Mouse (Mus musculus) liver, postnatal 0 days (tissue): ENCODE measurements around the gene Mfsd12. TPM values are rescaled to one million over a fixed set of nuclear protein-coding genes. Genes with fewer than 3 reads are reported as not detected.

Source experiments
- ATAC-seq: fragments of 200-750 bp; cut with Nextera tagmentation; 2 replicates; pipeline ENCODE4 v1.8.0; 2017; ENCODE audit warnings: mild to moderate bottlenecking, moderate library complexity
- DNase-seq: peaks from one replicate; pipeline ENCODE4 v3.0.0-alpha.2; 2016
- H3K27ac ChIP-seq: fragments of 300-500 bp; sonication (generic); 2 replicates; pipeline ENCODE4 v1.5.1; 2014; ENCODE audit warnings: antibody characterized with exemption, moderate library complexity, mild to moderate bottlenecking, low read depth
- H3K27me3 ChIP-seq: fragments of 300-500 bp; sonication (generic); 2 replicates; pipeline ENCODE4 v1.6.1; 2014; ENCODE audit warnings: low read length, control low read depth, mixed read lengths; ENCODE audit not compliant: insufficient read depth
- H3K36me3 ChIP-seq: fragments of 300-500 bp; sonication (generic); replicated peaks from 2 replicates; pipeline ENCODE4 v1.6.1; 2014; ENCODE audit warnings: mild to moderate bottlenecking, control low read depth, low read length, moderate library complexity, mixed read lengths; ENCODE audit not compliant: insufficient read depth
- H3K4me1 ChIP-seq: fragments of 300-500 bp; sonication (generic); 2 replicates; pipeline ENCODE4 v1.6.1; 2014; ENCODE audit warnings: antibody characterized with exemption, mild to moderate bottlenecking, control low read depth; ENCODE audit not compliant: insufficient read depth
- H3K4me2 ChIP-seq: fragments of 300-500 bp; sonication (generic); 2 replicates; pipeline ENCODE4 v1.6.1; 2014; ENCODE audit warnings: low read depth, mild to moderate bottlenecking, low read length, moderate library complexity, mixed read lengths
- H3K4me3 ChIP-seq: fragments of 300-500 bp; sonication (generic); 2 replicates; pipeline ENCODE4 v1.5.1; 2014; ENCODE audit warnings: low read depth, low read length
- H3K9ac ChIP-seq: fragments of 300-500 bp; sonication (generic); replicated peaks from 2 replicates; pipeline ENCODE4 v1.6.1; 2014; ENCODE audit warnings: mild to moderate bottlenecking, moderate library complexity
- H3K9me3 ChIP-seq: fragments of 300-500 bp; sonication (generic); 2 replicates; pipeline ENCODE4 v1.6.1; 2016; ENCODE audit warnings: mild to moderate bottlenecking, control low read depth, low read length, mixed read lengths
- CTCF ChIP-seq: sonication (generic); IDR thresholded peaks from 2 replicates; pipeline ENCODE4 v1.5.1; 2016; ENCODE audit warnings: antibody characterized with exemption, low read depth
- EP300 ChIP-seq: IDR thresholded peaks from 2 replicates; pipeline ENCODE4 v1.6.1; 2016; ENCODE audit warnings: antibody characterized with exemption, low read depth, mild to moderate bottlenecking
- WGBS: fragments of 180-500 bp; shearing (Covaris S2); extraction: QIAGEN DNeasy Blood & Tissue Kit; methylation state at CpG from one replicate; pipeline ENCODE4 v1.1.7; 2014; ENCODE audit not compliant: insufficient replicate concordance; 5-methylcytosine and 5-hydroxymethylcytosine counted together
- polyA plus RNA-seq: library from polyadenylated mRNA; unstranded; fragments of >200 nt; fragmentation: Nextera tagmentation; extraction: Ambion mirVana; gene quantifications from 2 replicates; pipeline ENCODE4 v1.2.1, GENCODE M21; 2015

The Mfsd12 gene
- polyA plus RNA-seq, 1 experiment from 2014 or later, result 7.9 TPM

- ATAC-seq (peak; percentile 37), DNase-seq (no peak)
- Histone ChIP-seq H3K4me3 (no peak overlapping the region), H3K4me2 (no peak overlapping the region), H3K27ac (peak overlapping the region; percentile 56), H3K9ac (no peak overlapping the region), H3K4me1 (peaks cover 12% of the 10 kb centered on the region; the same call in 1 of the 2 replicates), H3K9me3 (no peaks in the 10 kb centered on the region), H3K36me3 (peaks cover 44% of the 10 kb centered on the region), H3K27me3 (no peaks in the 10 kb centered on the region)
- WGBS, result 35% methylated on average over 6 of the region's 6 CpGs
- TF ChIP-seq CTCF, result no peak
- TF ChIP-seq EP300, result peak; percentile 52; the same call in 1 of the 2 replicates
Observed at GRCm38 (mm10) chr10:81326858-81327257, 30.4 kb upstream of the Mfsd12 start.

GRCm38 (mm10) chr10:81327959-81328358 lies 29.3 kb upstream of the Mfsd12 start:
- H3K4me1 ChIP-seq, result peaks cover 8% of the 10 kb centered on the region; the same call in 1 of the 2 replicates
- H3K9me3 ChIP-seq, result no peaks in the 10 kb centered on the region
- H3K9ac ChIP-seq, result no peak overlapping the region
- H3K4me3 ChIP-seq, result no peak overlapping the region
- H3K4me2 ChIP-seq, result no peak overlapping the region
- peak overlapping the region; percentile 55; the same call in 1 of the 2 replicates for H3K27ac ChIP-seq
- DNase-seq (no peak), ATAC-seq (peak; percentile 19)
- 0 out of 2 replicates have a peak, but pooled peaks cover 3% of the 10 kb centered on the region for H3K27me3 ChIP-seq
- H3K36me3 ChIP-seq, result peaks cover 39% of the 10 kb centered on the region
- no peak for TF ChIP-seq EP300
- TF ChIP-seq CTCF, result no peak
- 14% methylated on average over 2 of the region's 2 CpGs for WGBS

GRCm38 (mm10) chr10:81328386-81328785 lies 28.9 kb upstream of the Mfsd12 start, which contains the start of gene Tbxa2r:
Gene Tbxa2r, plus strand, starts transcription at chr10:81328731.
- WGBS, result 17% methylated on average over 10 of the region's 10 CpGs
- Histone ChIP-seq H3K9me3 (no peaks in the 10 kb centered on the region), H3K36me3 (peaks cover 35% of the 10 kb centered on the region), H3K4me3 (0 out of 2 replicates have a peak within 1 kb of the TSS, but pooled peaks have one; percentile 4), H3K27me3 (0 out of 2 replicates have a peak, but pooled peaks cover 3% of the 10 kb centered on the region), H3K4me2 (peak within 1 kb of the TSS; percentile 36; the same call in 1 of the 2 replicates), H3K9ac (0 out of 2 replicates have a peak within 1 kb of the TSS, but pooled peaks have one; percentile 2), H3K27ac (peak within 1 kb of the TSS; percentile 69), H3K4me1 (peaks cover 8% of the 10 kb centered on the region; the same call in 1 of the 2 replicates)
- ATAC-seq (peak; percentile 35), DNase-seq (no peak)
- TF ChIP-seq CTCF (peak; percentile 23), EP300 (no peak)

DNA sequence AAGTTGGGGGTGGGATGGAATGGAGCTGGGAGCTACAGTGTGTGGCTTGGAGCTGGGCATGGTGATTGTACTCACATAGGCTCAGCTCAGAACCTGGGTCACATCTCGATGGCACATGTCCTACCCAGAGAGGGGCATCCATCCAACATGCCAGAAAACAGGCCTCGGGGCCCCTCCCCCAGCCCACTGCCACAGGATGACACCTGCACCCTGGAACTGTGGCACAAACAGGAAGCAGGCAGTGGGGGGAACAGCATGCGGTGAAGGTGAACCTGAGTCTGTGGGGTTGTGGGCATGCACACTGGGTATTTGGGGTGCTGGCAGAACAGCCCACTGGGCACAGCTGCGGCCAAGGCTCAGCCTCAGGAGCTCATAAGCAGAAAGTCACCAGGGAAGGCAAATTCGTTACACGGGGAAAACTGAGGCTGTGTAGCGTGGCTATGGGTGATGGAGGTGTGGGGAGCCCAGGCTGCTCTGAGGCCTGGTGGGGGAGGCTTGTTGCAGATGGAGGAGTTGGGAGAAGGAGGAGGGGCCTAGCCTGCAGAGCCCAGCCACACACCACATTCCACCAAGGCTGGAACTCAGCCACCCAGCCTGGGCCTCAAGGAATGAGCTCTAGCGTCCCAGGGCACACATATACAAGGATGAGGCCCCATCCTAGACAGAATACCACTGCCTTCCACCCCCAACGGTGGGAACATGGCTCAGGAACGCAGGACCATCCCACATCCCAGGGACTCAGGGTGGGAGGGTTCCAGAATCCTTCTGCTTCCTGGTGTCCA lies 27.9 kb upstream of the Mfsd12 start:
- H3K36me3 ChIP-seq, result peaks cover 25% of the 10 kb centered on the region
- no peak for ATAC-seq
- peaks cover 8% of the 10 kb centered on the region; the same call in 1 of the 2 replicates for H3K4me1 ChIP-seq
- H3K9me3 ChIP-seq, result no peaks in the 10 kb centered on the region
- WGBS, result 53% methylated on average over 10 of the region's 10 CpGs
- H3K4me3 ChIP-seq, result 0 out of 2 replicates have a peak overlapping the region, but pooled peaks have one; percentile 4
- peak overlapping the region; percentile 69 for H3K27ac ChIP-seq
- H3K4me2 ChIP-seq, result peak overlapping the region; percentile 36; the same call in 1 of the 2 replicates
- no peak overlapping the region for H3K9ac ChIP-seq
- TF ChIP-seq CTCF (no peak), EP300 (no peak)
- 0 out of 2 replicates have a peak, but pooled peaks cover 3% of the 10 kb centered on the region for H3K27me3 ChIP-seq
- DNase-seq, result no peak

- no peak for TF ChIP-seq CTCF
- TF ChIP-seq EP300, result no peak
- ATAC-seq, result no peak
- 58% methylated on average over 4 of the region's 4 CpGs for WGBS
- H3K4me3 ChIP-seq, result no peak overlapping the region
- peaks cover 20% of the 10 kb centered on the region for H3K36me3 ChIP-seq
- no peaks in the 10 kb centered on the region for H3K9me3 ChIP-seq
- H3K4me1 ChIP-seq, result peaks cover 8% of the 10 kb centered on the region; the same call in 1 of the 2 replicates
- H3K4me2 ChIP-seq, result 0 out of 2 replicates have a peak overlapping the region, but pooled peaks have one; percentile 7
- 0 out of 2 replicates have a peak, but pooled peaks cover 3% of the 10 kb centered on the region for H3K27me3 ChIP-seq
- no peak for DNase-seq
- peak overlapping the region; percentile 69 for H3K27ac ChIP-seq
- H3K9ac ChIP-seq, result no peak overlapping the region
Observed at GRCm38 (mm10) chr10:81330007-81330406, 27.3 kb upstream of the Mfsd12 start.

GRCm38 (mm10) chr10:81332277-81332676 lies 25.0 kb upstream of the Mfsd12 start:
- no peak for DNase-seq
- Histone ChIP-seq H3K36me3 (no peaks in the 10 kb centered on the region), H3K4me1 (peaks cover 8% of the 10 kb centered on the region; the same call in 1 of the 2 replicates), H3K9me3 (no peaks in the 10 kb centered on the region), H3K4me2 (no peak overlapping the region), H3K9ac (no peak overlapping the region), H3K27ac (no peak overlapping the region), H3K4me3 (no peak overlapping the region), H3K27me3 (0 out of 2 replicates have a peak, but pooled peaks cover 3% of the 10 kb centered on the region)
- ATAC-seq, result no peak
- TF ChIP-seq CTCF (no peak), EP300 (no peak)
- 68% methylated on average over 29 of the region's 29 CpGs for WGBS
